Mouse (Mus musculus) embryonic facial prominence, embryonic 14.5 days (tissue): ENCODE data around the gene Myog. TPM values are rescaled to one million over a fixed set of nuclear protein-coding genes. Genes with fewer than 3 reads are reported as not detected.

Experiments used
- ATAC-seq: fragments of 200-750 bp; cut with Nextera tagmentation; 2 replicates; pipeline ENCODE4 v1.8.0; 2017; ENCODE audit warnings: low read depth, moderate number of reproducible peaks, moderate TSS enrichment
- DNase-seq: peaks from one replicate; pipeline ENCODE4 v3.0.0-alpha.2; 2015; ENCODE audit warnings: low spot score
- H3K27ac ChIP-seq: fragments of 300-500 bp; sonication (generic); replicated peaks from 2 replicates; pipeline ENCODE4 v1.5.1; 2014; ENCODE audit warnings: low read depth, mild to moderate bottlenecking, low read length, moderate library complexity
- H3K27me3 ChIP-seq: fragments of 300-500 bp; sonication (generic); replicated peaks from 2 replicates; pipeline ENCODE4 v1.6.1; 2014; ENCODE audit warnings: low read length; ENCODE audit not compliant: control insufficient read depth, insufficient read depth
- H3K36me3 ChIP-seq: fragments of 300-500 bp; sonication (generic); 2 replicates; pipeline ENCODE4 v1.6.1; 2014; ENCODE audit warnings: low read length, mixed read lengths; ENCODE audit not compliant: control insufficient read depth, insufficient read depth
- H3K4me1 ChIP-seq: fragments of 300-500 bp; sonication (generic); 2 replicates; pipeline ENCODE4 v1.6.1; 2014; ENCODE audit warnings: antibody characterized with exemption, low read length; ENCODE audit not compliant: control insufficient read depth, insufficient read depth
- H3K4me2 ChIP-seq: fragments of 300-500 bp; sonication (generic); 2 replicates; pipeline ENCODE4 v1.6.1; 2014; ENCODE audit warnings: low read depth, mild to moderate bottlenecking, low read length, moderate library complexity, mixed read lengths
- H3K4me3 ChIP-seq: fragments of 300-500 bp; sonication (generic); 2 replicates; pipeline ENCODE4 v1.5.1; 2014; ENCODE audit warnings: low read depth, mild to moderate bottlenecking, low read length
- H3K9ac ChIP-seq: fragments of 300-500 bp; sonication (generic); 2 replicates; pipeline ENCODE4 v1.6.1; 2014; ENCODE audit warnings: low read depth, mild to moderate bottlenecking, low read length, moderate library complexity, mixed read lengths
- H3K9me3 ChIP-seq: fragments of 300-500 bp; sonication (generic); 2 replicates; pipeline ENCODE4 v1.6.1; 2016; ENCODE audit warnings: low read length; ENCODE audit not compliant: control insufficient read depth
- WGBS: fragments of 180-500 bp; shearing (Covaris S2); extraction: QIAGEN DNeasy Blood & Tissue Kit; methylation state at CpG from one replicate; pipeline ENCODE4 v1.1.7; 2014; 5-methylcytosine and 5-hydroxymethylcytosine counted together
- polyA plus RNA-seq: library from polyadenylated mRNA; unstranded; fragments of >200 nt; fragmentation: Nextera tagmentation; extraction: Ambion mirVana; gene quantifications from 2 replicates; pipeline ENCODE4 v1.2.1, GENCODE M21; 2014

The Myog gene
- polyA plus RNA-seq, 1 experiment from 2014 or later, result 223 TPM

DNA sequence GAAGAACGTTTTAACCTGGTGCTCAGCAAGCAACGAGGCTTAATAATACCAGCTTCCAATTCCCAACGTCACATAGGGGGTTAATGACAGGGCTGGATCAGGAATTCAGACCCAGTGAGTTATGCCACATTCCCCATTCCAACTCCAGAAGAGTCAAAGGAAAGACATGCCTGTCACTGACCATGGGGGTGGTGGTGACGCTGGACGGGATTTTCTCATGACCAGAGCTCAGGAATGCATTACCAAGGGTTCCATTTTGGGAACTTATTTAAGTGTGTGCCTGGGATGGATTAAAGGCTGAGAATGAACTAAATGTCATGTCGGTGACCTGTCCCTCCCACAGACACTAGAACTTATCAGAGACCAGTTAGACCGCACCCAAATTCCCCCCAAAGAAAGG, 13.0 kb upstream of the Myog start:
- H3K9ac ChIP-seq, result no peak overlapping the region
- 70% methylated on average over 7 of the region's 7 CpGs for WGBS
- H3K27me3 ChIP-seq, result no peaks in the 10 kb centered on the region
- ATAC-seq (no peak), DNase-seq (no peak)
- no peak overlapping the region for H3K4me3 ChIP-seq
- no peaks in the 10 kb centered on the region for H3K9me3 ChIP-seq
- no peaks in the 10 kb centered on the region for H3K4me1 ChIP-seq
- no peak overlapping the region for H3K4me2 ChIP-seq
- no peak overlapping the region for H3K27ac ChIP-seq
- H3K36me3 ChIP-seq, result no peaks in the 10 kb centered on the region

GRCm38 (mm10) chr1:134280174-134280573, 9.6 kb upstream of the Myog start:
- no peak overlapping the region for H3K4me2 ChIP-seq
- H3K27ac ChIP-seq, result no peak overlapping the region
- 81% methylated on average over 5 of the region's 5 CpGs for WGBS
- H3K4me1 ChIP-seq, result no peaks in the 10 kb centered on the region
- no peaks in the 10 kb centered on the region for H3K9me3 ChIP-seq
- no peak overlapping the region for H3K4me3 ChIP-seq
- DNase-seq (no peak), ATAC-seq (no peak)
- H3K36me3 ChIP-seq, result no peaks in the 10 kb centered on the region
- H3K9ac ChIP-seq, result no peak overlapping the region
- H3K27me3 ChIP-seq, result no peaks in the 10 kb centered on the region

DNA sequence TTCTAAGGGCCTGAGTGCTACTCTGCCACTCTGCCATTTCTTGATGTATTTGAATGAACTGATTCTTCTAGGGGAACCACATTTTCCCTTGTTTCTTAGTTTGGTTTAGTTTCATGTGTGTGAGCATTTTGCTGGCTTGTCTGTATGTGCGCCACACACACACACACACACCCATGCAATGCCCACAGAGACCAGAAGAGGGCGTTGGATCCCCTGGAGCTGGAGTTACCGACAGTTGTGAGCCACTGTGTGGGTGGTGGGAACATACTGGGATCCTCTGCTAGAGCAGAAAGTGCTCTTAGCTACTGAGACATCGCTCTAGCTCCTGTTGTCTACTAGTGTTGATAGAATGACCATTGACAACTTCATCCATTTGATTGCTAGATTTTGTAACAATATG, 8.2 kb upstream of the Myog start:
- WGBS, result 75% methylated on average over 4 of the region's 4 CpGs
- ATAC-seq, result no peak

DNA sequence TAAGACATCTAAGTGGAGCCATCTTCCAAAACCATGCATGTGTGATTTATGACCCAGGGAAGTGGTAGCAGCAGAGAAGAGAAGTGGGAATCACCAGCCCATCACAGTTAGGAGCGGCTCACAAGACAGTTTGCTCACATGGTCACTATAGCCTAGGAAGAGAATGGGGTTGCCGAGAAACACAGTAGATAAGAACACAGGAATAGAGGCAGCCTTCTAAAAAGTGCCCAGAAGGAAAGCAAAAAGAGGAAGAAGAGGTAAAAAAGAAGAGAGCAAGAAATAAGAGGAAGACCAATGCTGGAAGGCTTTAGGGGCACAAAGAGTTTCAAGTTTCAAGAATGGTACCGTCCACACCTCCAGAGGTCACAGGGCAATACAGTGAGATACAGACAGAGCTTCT, 7.4 kb upstream of the Myog start:
- H3K9me3 ChIP-seq, result no peaks in the 10 kb centered on the region
- ATAC-seq (no peak), DNase-seq (no peak)
- no peaks in the 10 kb centered on the region for H3K4me1 ChIP-seq
- no peak overlapping the region for H3K9ac ChIP-seq
- no peak overlapping the region for H3K27ac ChIP-seq
- H3K36me3 ChIP-seq, result no peaks in the 10 kb centered on the region
- no peak overlapping the region for H3K4me3 ChIP-seq
- H3K4me2 ChIP-seq, result no peak overlapping the region
- whole genome bisulfite sequencing, result 70% methylated on average over 3 of the region's 3 CpGs
- no peaks in the 10 kb centered on the region for H3K27me3 ChIP-seq

More for the DNA sequence above, 8.2 kb upstream of the Myog start:
- H3K27me3 ChIP-seq, result no peaks in the 10 kb centered on the region
- no peak overlapping the region for H3K9ac ChIP-seq
- no peaks in the 10 kb centered on the region for H3K36me3 ChIP-seq
- no peaks in the 10 kb centered on the region for H3K4me1 ChIP-seq
- H3K4me2 ChIP-seq, result no peak overlapping the region
- H3K4me3 ChIP-seq, result no peak overlapping the region
- DNase-seq, result no peak
- no peaks in the 10 kb centered on the region for H3K9me3 ChIP-seq
- no peak overlapping the region for H3K27ac ChIP-seq

DNA sequence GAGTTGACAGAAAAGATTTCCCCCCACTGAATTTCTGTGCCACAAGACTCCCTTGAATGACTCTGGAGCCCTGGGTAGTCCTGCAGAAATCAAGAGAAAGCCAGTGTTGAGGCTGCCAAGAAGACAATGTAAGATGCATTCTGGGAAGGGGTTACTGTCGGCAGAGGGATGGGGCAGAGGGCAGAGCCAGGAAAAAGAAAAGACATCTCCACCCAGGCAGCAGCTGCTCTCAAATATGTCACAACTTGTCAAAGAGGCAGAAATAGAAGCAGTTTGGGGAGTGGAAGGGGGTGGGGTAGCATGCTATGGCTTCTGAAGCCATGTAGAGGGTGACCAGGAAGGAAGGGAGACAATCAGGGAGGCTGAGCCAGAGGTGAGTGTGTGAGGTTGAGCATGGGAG, 6.7 kb upstream of the Myog start:
- H3K4me2 ChIP-seq, result no peak overlapping the region

DNA sequence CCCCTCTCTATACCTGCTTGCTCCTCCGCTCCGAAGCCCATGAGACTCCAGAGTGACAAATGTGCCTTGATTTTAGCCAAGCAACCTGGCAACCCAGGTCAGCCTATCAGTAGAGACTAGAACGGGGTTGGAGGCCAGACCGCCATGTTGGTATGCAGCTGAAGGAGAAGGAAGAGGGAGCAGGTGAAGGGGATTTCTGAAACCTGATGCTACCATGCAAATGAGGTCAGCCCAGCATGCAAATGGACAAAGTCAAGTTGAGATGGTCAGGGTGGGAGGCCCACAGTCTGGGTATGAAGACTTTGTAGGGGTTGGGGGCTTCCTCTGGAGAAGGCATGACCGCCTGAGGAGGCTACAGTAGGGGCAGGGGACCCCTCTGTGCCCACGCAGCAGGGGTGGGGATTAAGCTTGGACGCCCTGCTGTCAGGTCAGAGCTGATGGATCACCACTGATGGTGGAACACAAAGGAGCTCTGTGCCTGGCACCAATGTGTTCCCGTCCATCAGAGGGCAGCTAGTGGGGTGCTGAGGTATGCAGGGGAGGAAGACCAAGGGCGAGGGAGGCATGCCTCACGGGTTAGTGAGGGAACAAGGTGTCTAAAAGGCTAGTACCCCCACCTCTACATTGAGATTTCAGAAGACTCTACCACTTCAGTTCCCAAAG, 4.2 kb upstream of the Myog start:
- no peak overlapping the region for H3K9ac ChIP-seq
- no peaks in the 10 kb centered on the region for H3K27me3 ChIP-seq
- DNase-seq, result no peak
- WGBS, result 59% methylated on average over 10 of the region's 10 CpGs
- H3K9me3 ChIP-seq, result no peaks in the 10 kb centered on the region
- H3K4me3 ChIP-seq, result no peak overlapping the region
- no peaks in the 10 kb centered on the region for H3K36me3 ChIP-seq
- peaks cover 13% of the 10 kb centered on the region; the same call in 1 of the 2 replicates for H3K4me1 ChIP-seq
- 0 out of 2 replicates have a peak, but pooled peaks have one; percentile 31 for ATAC-seq
- H3K27ac ChIP-seq, result no peak overlapping the region
- no peak overlapping the region for H3K4me2 ChIP-seq

More for the DNA sequence above, 6.7 kb upstream of the Myog start:
- Histone ChIP-seq H3K36me3 (no peaks in the 10 kb centered on the region), H3K27me3 (no peaks in the 10 kb centered on the region), H3K9me3 (no peaks in the 10 kb centered on the region), H3K4me3 (no peak overlapping the region), H3K4me1 (no peaks in the 10 kb centered on the region), H3K27ac (no peak overlapping the region), H3K9ac (no peak overlapping the region)
- 50% methylated on average over 1 of the region's 1 CpGs for WGBS
- no peak for ATAC-seq
- DNase-seq, result no peak

DNA sequence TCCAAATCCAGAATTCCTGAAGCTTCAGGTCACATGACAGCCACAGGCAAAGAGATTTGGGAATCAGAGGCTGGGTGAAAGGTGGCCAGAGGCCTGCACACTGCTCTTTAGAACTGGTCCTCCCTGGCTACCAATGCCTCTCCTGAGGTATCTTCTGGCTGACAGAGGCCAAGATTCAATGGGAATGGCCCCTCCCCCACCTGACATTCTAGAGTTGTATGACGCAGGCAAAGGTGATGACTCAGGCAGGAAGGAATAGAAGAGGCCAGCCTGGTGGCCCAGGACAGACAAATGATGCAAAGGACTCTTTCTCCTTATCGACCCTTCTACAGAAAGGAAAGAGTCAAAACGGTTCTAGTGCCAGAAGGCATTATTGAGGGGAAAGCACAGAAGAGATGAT, 1.6 kb upstream of the Myog start:
- 60% methylated on average over 3 of the region's 3 CpGs for WGBS
- Histone ChIP-seq H3K4me1 (peaks cover 13% of the 10 kb centered on the region; the same call in 1 of the 2 replicates), H3K4me3 (no peak overlapping the region), H3K36me3 (no peaks in the 10 kb centered on the region), H3K27ac (no peak overlapping the region), H3K27me3 (no peaks in the 10 kb centered on the region), H3K4me2 (no peak overlapping the region), H3K9me3 (no peaks in the 10 kb centered on the region), H3K9ac (no peak overlapping the region)
- DNase-seq, result no peak
- no peak for ATAC-seq

- Histone ChIP-seq H3K4me1 (peaks cover 13% of the 10 kb centered on the region; the same call in 1 of the 2 replicates), H3K4me3 (peak overlapping the region; percentile 16), H3K4me2 (no peak overlapping the region), H3K36me3 (no peaks in the 10 kb centered on the region), H3K27me3 (no peaks in the 10 kb centered on the region), H3K27ac (peak overlapping the region; percentile 64; the same call in 1 of the 2 replicates), H3K9me3 (no peaks in the 10 kb centered on the region), H3K9ac (peak overlapping the region; percentile 36; the same call in 1 of the 2 replicates)
- DNase-seq (no peak), ATAC-seq (no peak)
- WGBS, result 92% methylated on average over 12 of the region's 13 CpGs
Measured at GRCm38 (mm10) chr1:134290300-134290699, 511 bp downstream of the Myog start.

DNA sequence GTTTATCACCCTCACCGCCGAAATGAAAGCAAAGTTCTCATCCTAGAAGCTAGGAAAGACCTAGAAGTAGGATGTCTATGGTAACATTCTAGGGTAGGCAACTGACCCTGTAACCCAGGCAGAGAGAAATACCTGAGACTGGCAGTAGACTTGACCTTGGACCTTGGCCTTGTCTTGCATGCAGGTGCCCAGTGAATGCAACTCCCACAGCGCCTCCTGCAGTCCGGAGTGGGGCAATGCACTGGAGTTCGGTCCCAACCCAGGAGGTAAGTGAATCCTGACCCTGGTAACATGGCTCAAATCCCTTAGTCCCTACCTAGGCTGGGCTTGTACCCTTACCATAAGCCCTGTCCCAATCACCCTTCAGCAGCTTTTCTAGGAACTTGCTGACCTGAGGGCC, 1.1 kb downstream of the Myog start:
- ATAC-seq, result no peak
- H3K9ac ChIP-seq, result no peak overlapping the region
- 63% methylated on average over 5 of the region's 5 CpGs for WGBS
- no peak overlapping the region for H3K4me2 ChIP-seq
- H3K27ac ChIP-seq, result no peak overlapping the region
- no peak for DNase-seq
- no peaks in the 10 kb centered on the region for H3K36me3 ChIP-seq
- 0 out of 2 replicates have a peak, but pooled peaks cover 4% of the 10 kb centered on the region for H3K9me3 ChIP-seq
- 0 out of 2 replicates have a peak overlapping the region, but pooled peaks have one; percentile 16 for H3K4me3 ChIP-seq
- H3K27me3 ChIP-seq, result no peaks in the 10 kb centered on the region
- peaks cover 13% of the 10 kb centered on the region; the same call in 1 of the 2 replicates for H3K4me1 ChIP-seq
